Mouse (Mus musculus) midbrain, postnatal 0 days (tissue): ENCODE data around the gene Pdgfd. TPM values are rescaled to one million over a fixed set of nuclear protein-coding genes. Genes with fewer than 3 reads are reported as not detected.
A peak's percentile ranks its signal among the peaks of the same experiment; 100 is the strongest.

Experiments
- ATAC-seq: fragments of 200-750 bp; cut with Nextera tagmentation; 2 replicates; pipeline ENCODE4 v1.8.0; 2017; ENCODE audit warnings: moderate number of reproducible peaks, mild to moderate bottlenecking, moderate TSS enrichment, moderate library complexity; ENCODE audit not compliant: low FRiP score
- DNase-seq: peaks from one replicate; pipeline ENCODE4 v3.0.0-alpha.2; 2015; ENCODE audit warnings: low spot score
- H3K27ac ChIP-seq: fragments of 300-500 bp; sonication (generic); 2 replicates; pipeline ENCODE4 v1.5.1; 2014; ENCODE audit warnings: low read depth, mild to moderate bottlenecking, low read length, mixed read lengths
- H3K27me3 ChIP-seq: fragments of 300-500 bp; sonication (generic); 2 replicates; pipeline ENCODE4 v1.6.1; 2014; ENCODE audit warnings: low read length, control low read depth, mixed read lengths; ENCODE audit not compliant: insufficient read depth
- H3K36me3 ChIP-seq: fragments of 300-500 bp; sonication (generic); 2 replicates; pipeline ENCODE4 v1.6.1; 2014; ENCODE audit warnings: low read length, control low read depth, mixed read lengths; ENCODE audit not compliant: insufficient read depth
- H3K4me1 ChIP-seq: fragments of 300-500 bp; sonication (generic); 2 replicates; pipeline ENCODE4 v1.6.1; 2014; ENCODE audit warnings: mild to moderate bottlenecking, control low read depth, antibody characterized with exemption, low read length, mixed read lengths; ENCODE audit not compliant: insufficient read depth
- H3K4me2 ChIP-seq: fragments of 300-500 bp; sonication (generic); 2 replicates; pipeline ENCODE4 v1.6.1; 2014; ENCODE audit warnings: low read depth, mild to moderate bottlenecking, low read length, mixed read lengths; ENCODE audit not compliant: poor library complexity, severe bottlenecking
- H3K4me3 ChIP-seq: fragments of 300-500 bp; sonication (generic); 2 replicates; pipeline ENCODE4 v1.5.1; 2014; ENCODE audit warnings: low read depth, mild to moderate bottlenecking, low read length, moderate library complexity
- H3K9ac ChIP-seq: fragments of 300-500 bp; sonication (generic); replicated peaks from 2 replicates; pipeline ENCODE4 v1.6.1; 2014; ENCODE audit warnings: mild to moderate bottlenecking, low read length, moderate library complexity, mixed read lengths; ENCODE audit not compliant: poor library complexity, severe bottlenecking
- H3K9me3 ChIP-seq: fragments of 300-500 bp; sonication (generic); 2 replicates; pipeline ENCODE4 v1.6.1; 2016; ENCODE audit warnings: low read length, control low read depth
- CTCF ChIP-seq: IDR thresholded peaks from 2 replicates; pipeline ENCODE4 v1.5.1; 2016; ENCODE audit warnings: antibody characterized with exemption, mild to moderate bottlenecking
- WGBS: fragments of 180-500 bp; shearing (Covaris S2); extraction: QIAGEN DNeasy Blood & Tissue Kit; methylation state at CpG from one replicate; pipeline ENCODE4 v1.1.7; 2014; 5-methylcytosine and 5-hydroxymethylcytosine counted together
- polyA plus RNA-seq: library from polyadenylated mRNA; unstranded; fragments of >200 nt; fragmentation: Nextera tagmentation; extraction: Ambion mirVana; gene quantifications from 2 replicates; pipeline ENCODE4 v1.2.1, GENCODE M21; 2015
- total RNA-seq: library from RNA; depleted of rRNA; stranded (reverse); fragments of >200 nt; gene quantifications from 2 replicates; pipeline ENCODE4 v1.2.3, GENCODE M21; 2014

The Pdgfd gene
- total and polyA plus RNA-seq, 2 experiments from 2014 or later, result 3.0 to 6.7 TPM

GRCm38 (mm10) chr9:6325408-6325807, 157.0 kb downstream of the Pdgfd start:
- ATAC-seq, result no peak
- TF ChIP-seq CTCF, result no peak
- Histone ChIP-seq H3K9ac (no peak overlapping the region), H3K4me1 (no peaks in the 10 kb centered on the region), H3K27me3 (no peaks in the 10 kb centered on the region), H3K9me3 (no peaks in the 10 kb centered on the region), H3K4me3 (no peak overlapping the region), H3K27ac (no peak overlapping the region), H3K36me3 (no peaks in the 10 kb centered on the region), H3K4me2 (no peak overlapping the region)
- no peak for DNase-seq
- 84% methylated on average over 2 of the region's 2 CpGs for WGBS

GRCm38 (mm10) chr9:6333499-6333898, 165.1 kb downstream of the Pdgfd start:
- ATAC-seq (0 out of 2 replicates have a peak, but pooled peaks have one; percentile 31), DNase-seq (no peak)
- H3K4me2 ChIP-seq, result no peak overlapping the region
- no peak for TF ChIP-seq CTCF
- H3K9ac ChIP-seq, result no peak overlapping the region
- H3K4me1 ChIP-seq, result no peaks in the 10 kb centered on the region
- H3K9me3 ChIP-seq, result no peaks in the 10 kb centered on the region
- no peaks in the 10 kb centered on the region for H3K36me3 ChIP-seq
- H3K27ac ChIP-seq, result no peak overlapping the region
- no peak overlapping the region for H3K4me3 ChIP-seq
- WGBS, result 58% methylated on average over 1 of the region's 1 CpGs
- no peaks in the 10 kb centered on the region for H3K27me3 ChIP-seq

GRCm38 (mm10) chr9:6336236-6336635, 167.9 kb downstream of the Pdgfd start:
- H3K9ac ChIP-seq, result no peak overlapping the region
- H3K4me1 ChIP-seq, result no peaks in the 10 kb centered on the region
- no peak overlapping the region for H3K4me2 ChIP-seq
- no peak overlapping the region for H3K27ac ChIP-seq
- DNase-seq, result no peak
- ATAC-seq, result no peak
- WGBS, result 62% methylated on average over 2 of the region's 2 CpGs
- no peaks in the 10 kb centered on the region for H3K9me3 ChIP-seq
- no peaks in the 10 kb centered on the region for H3K27me3 ChIP-seq
- H3K36me3 ChIP-seq, result no peaks in the 10 kb centered on the region
- TF ChIP-seq CTCF, result no peak
- no peak overlapping the region for H3K4me3 ChIP-seq

- WGBS, result 90% methylated on average over 2 of the region's 2 CpGs
- no peak overlapping the region for H3K4me3 ChIP-seq
- DNase-seq, result no peak
- no peak overlapping the region for H3K27ac ChIP-seq
- H3K4me2 ChIP-seq, result no peak overlapping the region
- H3K9ac ChIP-seq, result no peak overlapping the region
- no peaks in the 10 kb centered on the region for H3K4me1 ChIP-seq
- H3K27me3 ChIP-seq, result no peaks in the 10 kb centered on the region
- TF ChIP-seq CTCF, result no peak
- no peaks in the 10 kb centered on the region for H3K9me3 ChIP-seq
- H3K36me3 ChIP-seq, result no peaks in the 10 kb centered on the region
- no peak for ATAC-seq
Measured at GRCm38 (mm10) chr9:6337891-6338290, 169.5 kb downstream of the Pdgfd start.

- ATAC-seq, result no peak
- 91% methylated on average over 3 of the region's 3 CpGs for WGBS
Measured at GRCm38 (mm10) chr9:6338344-6338743, 170.0 kb downstream of the Pdgfd start.

GRCm38 (mm10) chr9:6339394-6339793, 171.0 kb downstream of the Pdgfd start:
- no peak overlapping the region for H3K4me3 ChIP-seq
- H3K36me3 ChIP-seq, result no peaks in the 10 kb centered on the region
- H3K9me3 ChIP-seq, result no peaks in the 10 kb centered on the region
- TF ChIP-seq CTCF, result no peak
- no peaks in the 10 kb centered on the region for H3K27me3 ChIP-seq
- WGBS, result 54% methylated on average over 1 of the region's 1 CpGs
- no peak overlapping the region for H3K9ac ChIP-seq
- ATAC-seq (no peak), DNase-seq (no peak)
- no peak overlapping the region for H3K4me2 ChIP-seq
- no peak overlapping the region for H3K27ac ChIP-seq
- no peaks in the 10 kb centered on the region for H3K4me1 ChIP-seq

More at GRCm38 (mm10) chr9:6338344-6338743, 170.0 kb downstream of the Pdgfd start:
- Histone ChIP-seq H3K4me1 (no peaks in the 10 kb centered on the region), H3K27me3 (no peaks in the 10 kb centered on the region), H3K4me3 (no peak overlapping the region), H3K36me3 (no peaks in the 10 kb centered on the region), H3K9ac (no peak overlapping the region), H3K9me3 (no peaks in the 10 kb centered on the region), H3K4me2 (no peak overlapping the region), H3K27ac (no peak overlapping the region)
- no peak for TF ChIP-seq CTCF
- no peak for DNase-seq
